Mouse (Mus musculus): ENCODE measurements around the gene Mrpl11. TPM values are rescaled to one million over a fixed set of nuclear protein-coding genes. Genes with fewer than 3 reads are reported as not detected.
A peak's percentile ranks its signal among the peaks of the same experiment; 100 is the strongest.

The Mrpl11 gene
- total RNA-seq (2014; rRNA removed; ENCODE audit: low replicate concordance) (35.0 and 61.4 TPM in 2 replicates), polyA plus RNA-seq (2015; fragmentation: Nextera tagmentation; extraction: Ambion mirVana) (128 and 131 TPM in 2 replicates)

DNA sequence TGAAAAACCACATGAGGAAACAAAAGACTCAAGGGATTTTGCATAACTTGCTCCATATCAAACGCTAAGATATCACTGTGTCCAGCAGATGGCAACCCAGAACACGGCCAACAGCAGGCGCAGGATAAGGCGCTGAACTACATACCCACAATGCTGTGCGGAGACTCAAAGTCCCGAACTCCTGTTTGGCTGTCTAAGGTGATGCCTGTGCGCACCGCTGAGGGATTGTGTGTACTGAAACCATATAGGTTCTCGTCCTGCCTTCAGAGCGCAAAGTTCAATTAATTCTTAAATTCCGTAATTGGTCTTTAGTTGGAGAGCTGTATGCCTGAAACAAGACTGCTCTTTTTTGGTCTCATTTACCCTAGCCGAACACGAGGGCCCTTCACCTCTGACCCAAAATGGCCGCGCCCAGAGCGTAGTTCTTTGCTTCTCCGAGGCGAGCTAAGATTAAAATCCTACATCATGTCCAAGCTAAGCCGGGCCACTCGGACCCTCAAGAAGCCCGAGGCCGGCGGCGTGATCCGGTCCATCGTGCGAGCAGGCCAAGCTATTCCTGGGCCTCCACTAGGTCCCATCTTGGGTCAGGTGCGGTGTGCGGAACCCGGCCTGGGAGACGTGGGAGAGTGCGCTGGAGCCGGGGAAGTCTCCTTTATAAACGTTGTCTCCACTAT lies at the start of gene Mrpl11:
Gene Mrpl11 (plus strand): TSS at position 220 of the 674 bp plus-strand sequence.
- ATAC-seq (ENCODE audit: insufficient read depth, low read depth) (peak; percentile 96), DNase-seq (ENCODE audit: low spot score) (peak; percentile 93)
- peak within 1 kb of the TSS; percentile 70 for H3K27ac ChIP-seq (ENCODE audit: low read depth)
- H3K9me3 ChIP-seq (replicated peaks; ENCODE audit: control insufficient read depth, low read length), result no peaks in the 10 kb centered on the region
- H3K9ac ChIP-seq (replicated peaks; ENCODE audit: low read depth, low read length), result peak within 1 kb of the TSS; percentile 70
- H3K4me2 ChIP-seq (ENCODE audit: low read depth, low read length), result peak within 1 kb of the TSS; percentile 68
- under 1% methylated on average over 34 of the region's 34 CpGs for WGBS
- H3K27me3 ChIP-seq (ENCODE audit: control insufficient read depth, insufficient read depth, low read length), result no peaks in the 10 kb centered on the region
- TF ChIP-seq CTCF (IDR thresholded peaks at IDR 0.05; ENCODE audit: low read depth) (peak; percentile 86), EP300 (IDR thresholded peaks at IDR 0.05; ENCODE audit: low read depth) (peak; percentile 76)
- H3K36me3 ChIP-seq (replicated peaks; ENCODE audit: control insufficient read depth, insufficient read depth, low read length), result peaks cover 29% of the 10 kb centered on the region
- H3K4me3 ChIP-seq (ENCODE audit: low read depth, low read length), result peak within 1 kb of the TSS; percentile 77
- peaks cover 6% of the 10 kb centered on the region; the same call in 1 of the 2 replicates for H3K4me1 ChIP-seq (ENCODE audit: control insufficient read depth, insufficient read depth)

DNA sequence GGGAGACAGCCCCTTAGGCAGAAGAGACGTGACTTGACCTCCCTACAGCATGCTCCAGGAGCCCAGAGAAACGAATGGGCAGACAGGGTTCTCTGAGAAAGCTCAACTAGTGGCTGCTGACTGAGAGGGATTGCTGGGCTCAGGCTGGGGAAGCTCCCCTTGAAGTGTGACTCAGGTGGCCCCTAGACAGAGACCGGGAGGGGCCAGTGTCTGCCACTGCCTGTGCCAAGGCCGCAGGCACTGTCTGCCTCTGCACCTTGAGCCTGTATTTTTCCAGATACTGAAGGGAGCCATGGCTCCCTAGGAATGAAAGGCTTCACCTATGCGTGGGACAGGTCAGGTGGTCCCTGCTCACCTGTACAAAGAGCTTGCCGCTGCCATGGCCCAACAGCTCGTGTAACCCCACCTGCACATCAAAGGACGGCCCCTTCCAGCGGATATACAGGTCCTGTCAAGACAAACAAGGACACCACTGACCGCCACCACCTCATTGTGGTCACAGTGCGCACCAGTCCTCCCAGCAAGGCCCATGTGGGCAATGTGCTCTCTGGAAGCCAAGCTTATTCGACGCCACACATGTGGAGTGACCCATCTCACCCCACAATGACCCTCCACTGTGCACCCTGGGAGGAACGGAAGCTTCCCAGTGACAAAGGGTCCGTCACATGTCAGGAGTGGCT lies 45.9 kb upstream of the Mrpl11 start:
- ATAC-seq (ENCODE audit: insufficient read depth, low read depth), result no peak
- no peak overlapping the region for H3K27ac ChIP-seq (ENCODE audit: low read depth)
- H3K27me3 ChIP-seq (ENCODE audit: control insufficient read depth, insufficient read depth, low read length), result no peaks in the 10 kb centered on the region
- H3K9me3 ChIP-seq (replicated peaks; ENCODE audit: control insufficient read depth, low read length), result no peaks in the 10 kb centered on the region
- no peaks in the 10 kb centered on the region for H3K4me1 ChIP-seq (ENCODE audit: control insufficient read depth, insufficient read depth)
- peaks cover 91% of the 10 kb centered on the region for H3K36me3 ChIP-seq (replicated peaks; ENCODE audit: control insufficient read depth, insufficient read depth, low read length)
- DNase-seq (ENCODE audit: low spot score), result no peak
- 93% methylated on average over 15 of the region's 15 CpGs for WGBS
- no peak overlapping the region for H3K4me2 ChIP-seq (ENCODE audit: low read depth, low read length)
- no peak overlapping the region for H3K4me3 ChIP-seq (ENCODE audit: low read depth, low read length)
- TF ChIP-seq CTCF (IDR thresholded peaks at IDR 0.05; ENCODE audit: low read depth) (no peak), EP300 (IDR thresholded peaks at IDR 0.05; ENCODE audit: low read depth) (no peak)
- H3K9ac ChIP-seq (replicated peaks; ENCODE audit: low read depth, low read length), result no peak overlapping the region

DNA sequence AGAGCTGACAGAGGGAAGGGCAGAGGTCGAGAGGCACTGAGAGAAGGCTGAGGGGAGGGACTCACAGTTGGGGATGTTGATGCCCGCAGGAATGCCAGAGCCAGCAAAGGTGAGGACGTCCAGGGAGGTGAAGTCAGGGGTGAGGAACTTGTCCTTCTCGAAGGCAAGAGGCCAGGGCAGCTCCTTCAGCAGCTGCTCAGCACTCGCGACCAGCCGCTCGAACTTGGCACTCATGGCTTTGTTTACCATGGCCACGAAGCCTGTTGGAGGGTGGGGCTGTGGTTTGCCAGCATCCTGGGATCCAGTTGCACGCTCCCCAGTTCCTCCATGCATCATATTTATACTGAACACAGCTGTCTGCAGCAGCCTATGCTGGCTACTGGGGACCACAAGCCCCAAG lies 45.1 kb upstream of the Mrpl11 start:
- no peak overlapping the region for H3K27ac ChIP-seq (ENCODE audit: low read depth)
- no peak overlapping the region for H3K9ac ChIP-seq (replicated peaks; ENCODE audit: low read depth, low read length)
- TF ChIP-seq EP300 (IDR thresholded peaks at IDR 0.05; ENCODE audit: low read depth), result no peak
- no peak for TF ChIP-seq CTCF (IDR thresholded peaks at IDR 0.05; ENCODE audit: low read depth)
- H3K9me3 ChIP-seq (replicated peaks; ENCODE audit: control insufficient read depth, low read length), result no peaks in the 10 kb centered on the region
- ATAC-seq (ENCODE audit: insufficient read depth, low read depth) (no peak), DNase-seq (ENCODE audit: low spot score) (no peak)
- H3K4me1 ChIP-seq (ENCODE audit: control insufficient read depth, insufficient read depth), result no peaks in the 10 kb centered on the region
- H3K27me3 ChIP-seq (ENCODE audit: control insufficient read depth, insufficient read depth, low read length), result no peaks in the 10 kb centered on the region
- 91% methylated on average over 10 of the region's 10 CpGs for WGBS
- H3K4me2 ChIP-seq (ENCODE audit: low read depth, low read length), result no peak overlapping the region
- H3K4me3 ChIP-seq (ENCODE audit: low read depth, low read length), result no peak overlapping the region
- peaks cover 91% of the 10 kb centered on the region for H3K36me3 ChIP-seq (replicated peaks; ENCODE audit: control insufficient read depth, insufficient read depth, low read length)

DNA sequence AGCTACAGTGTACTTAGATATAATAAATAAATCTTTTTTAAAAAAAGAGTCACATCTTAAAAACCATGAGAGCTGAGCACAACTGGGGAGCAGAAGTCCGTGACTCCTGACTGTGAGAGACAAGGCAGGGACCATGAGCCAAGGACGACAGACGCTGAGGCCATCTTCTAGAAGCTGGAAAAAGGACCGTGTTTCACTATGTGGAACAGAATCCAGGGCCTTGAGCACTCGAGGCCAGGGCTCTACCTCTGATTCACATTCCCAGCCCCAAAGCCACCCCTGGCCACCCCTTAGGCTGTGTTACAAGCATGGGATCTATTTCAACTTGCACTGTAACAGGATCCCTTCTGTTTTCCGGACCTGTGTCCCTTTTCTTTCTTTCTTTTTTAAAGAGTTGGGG lies 42.3 kb upstream of the Mrpl11 start:
- Histone ChIP-seq H3K9me3 (replicated peaks; ENCODE audit: control insufficient read depth, low read length) (no peaks in the 10 kb centered on the region), H3K4me3 (ENCODE audit: low read depth, low read length) (no peak overlapping the region), H3K9ac (replicated peaks; ENCODE audit: low read depth, low read length) (no peak overlapping the region), H3K4me1 (ENCODE audit: control insufficient read depth, insufficient read depth) (no peaks in the 10 kb centered on the region), H3K27me3 (ENCODE audit: control insufficient read depth, insufficient read depth, low read length) (no peaks in the 10 kb centered on the region), H3K4me2 (ENCODE audit: low read depth, low read length) (no peak overlapping the region), H3K27ac (ENCODE audit: low read depth) (no peak overlapping the region), H3K36me3 (replicated peaks; ENCODE audit: control insufficient read depth, insufficient read depth, low read length) (peaks cover 97% of the 10 kb centered on the region)
- TF ChIP-seq CTCF (IDR thresholded peaks at IDR 0.05; ENCODE audit: low read depth), result no peak
- TF ChIP-seq EP300 (IDR thresholded peaks at IDR 0.05; ENCODE audit: low read depth), result no peak
- DNase-seq (ENCODE audit: low spot score) (no peak), ATAC-seq (ENCODE audit: insufficient read depth, low read depth) (no peak)
- WGBS, result 86% methylated on average over 6 of the region's 6 CpGs

DNA sequence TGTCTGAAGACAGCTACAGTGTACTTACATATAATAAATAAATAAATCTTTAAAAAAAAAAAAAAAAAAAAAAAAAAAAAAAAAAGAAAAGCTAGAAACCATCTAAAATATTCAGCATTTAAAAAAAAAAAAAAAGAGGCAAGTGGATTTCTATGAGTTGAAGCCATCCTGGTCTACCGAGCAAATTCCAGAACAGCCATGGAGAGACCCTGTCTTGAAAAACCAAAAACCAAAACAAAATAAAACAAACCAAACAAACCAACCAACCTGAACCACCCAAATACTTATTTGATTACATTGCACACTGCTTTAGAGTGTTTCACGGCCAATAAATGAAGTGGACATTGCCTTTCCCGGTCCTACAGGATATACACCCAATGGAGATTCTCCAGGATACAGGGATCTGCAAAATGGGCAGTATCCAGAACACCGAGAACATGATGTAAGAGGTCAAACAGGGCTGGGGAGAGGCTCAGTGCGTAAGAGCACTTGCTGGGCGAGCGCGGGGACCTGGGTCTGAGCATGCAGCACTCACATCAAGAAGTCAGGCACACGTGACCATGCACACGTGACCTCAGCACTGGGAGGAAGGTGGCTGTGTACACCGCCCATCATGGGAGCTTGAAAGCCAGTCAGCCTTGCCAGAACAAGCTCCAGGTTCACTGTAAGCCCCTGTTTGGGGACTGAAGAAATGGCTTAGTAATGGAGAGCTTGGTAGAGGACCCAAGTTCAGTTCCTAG lies 36.7 kb upstream of the Mrpl11 start:
- Histone ChIP-seq H3K4me3 (ENCODE audit: low read depth, low read length) (no peak overlapping the region), H3K9ac (replicated peaks; ENCODE audit: low read depth, low read length) (no peak overlapping the region), H3K4me2 (ENCODE audit: low read depth, low read length) (no peak overlapping the region), H3K27me3 (ENCODE audit: control insufficient read depth, insufficient read depth, low read length) (no peaks in the 10 kb centered on the region), H3K9me3 (replicated peaks; ENCODE audit: control insufficient read depth, low read length) (no peaks in the 10 kb centered on the region), H3K36me3 (replicated peaks; ENCODE audit: control insufficient read depth, insufficient read depth, low read length) (peaks cover 51% of the 10 kb centered on the region), H3K27ac (ENCODE audit: low read depth) (no peak overlapping the region), H3K4me1 (ENCODE audit: control insufficient read depth, insufficient read depth) (peaks cover 13% of the 10 kb centered on the region)
- TF ChIP-seq CTCF (IDR thresholded peaks at IDR 0.05; ENCODE audit: low read depth) (no peak), EP300 (IDR thresholded peaks at IDR 0.05; ENCODE audit: low read depth) (no peak)
- no peak for DNase-seq (ENCODE audit: low spot score)
- no peak for ATAC-seq (ENCODE audit: insufficient read depth, low read depth)
- 92% methylated on average over 11 of the region's 11 CpGs for WGBS
